Mouse (Mus musculus) gonadal fat pad, adult 2 months (tissue): ENCODE results near the gene Ttc27. TPM values are rescaled to one million over a fixed set of nuclear protein-coding genes. Genes with fewer than 3 reads are reported as not detected.

ENCODE experiments used
- DNase-seq: peaks from one replicate; pipeline ENCODE4 v3.0.0-alpha.2; 2012; ENCODE audit warnings: low read depth
- polyA plus RNA-seq: library from polyadenylated mRNA; depleted of rRNA; stranded (reverse); fragments of >200 nt; gene quantifications from 2 replicates; pipeline ENCODE4 v1.2.3, GENCODE M21; 2012; rRNA removed

Ttc27 gene
- polyA plus RNA-seq, 1 experiment, result 5.6 TPM

DNA sequence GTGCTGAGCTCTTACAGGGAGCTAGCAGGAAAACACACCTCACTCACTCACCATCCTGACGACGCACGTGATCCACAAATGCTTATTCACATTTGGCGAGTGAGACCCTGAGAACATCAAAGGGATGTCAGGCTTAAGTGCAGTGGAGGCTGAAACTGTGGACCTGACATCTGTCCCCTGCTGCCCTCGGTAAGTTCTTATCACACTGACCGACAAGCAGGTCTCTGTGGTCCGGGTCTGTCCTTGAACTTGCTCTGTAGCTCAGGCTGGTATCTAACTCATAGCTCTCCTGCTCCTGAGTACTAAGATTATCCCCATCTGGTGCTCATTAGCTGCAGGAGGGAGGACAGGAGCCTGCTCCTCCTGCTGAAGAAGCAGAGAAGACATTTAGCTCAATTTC is 162.2 kb downstream of the Ttc27 start:
- DNase-seq, result no peak

- DNase-seq, result no peak
Measured at GRCm38 (mm10) chr17:74887039-74887438, 169.5 kb downstream of the Ttc27 start.

- DNase-seq, result no peak
Measured at GRCm38 (mm10) chr17:74888836-74889534, 171.5 kb downstream of the Ttc27 start.

DNA sequence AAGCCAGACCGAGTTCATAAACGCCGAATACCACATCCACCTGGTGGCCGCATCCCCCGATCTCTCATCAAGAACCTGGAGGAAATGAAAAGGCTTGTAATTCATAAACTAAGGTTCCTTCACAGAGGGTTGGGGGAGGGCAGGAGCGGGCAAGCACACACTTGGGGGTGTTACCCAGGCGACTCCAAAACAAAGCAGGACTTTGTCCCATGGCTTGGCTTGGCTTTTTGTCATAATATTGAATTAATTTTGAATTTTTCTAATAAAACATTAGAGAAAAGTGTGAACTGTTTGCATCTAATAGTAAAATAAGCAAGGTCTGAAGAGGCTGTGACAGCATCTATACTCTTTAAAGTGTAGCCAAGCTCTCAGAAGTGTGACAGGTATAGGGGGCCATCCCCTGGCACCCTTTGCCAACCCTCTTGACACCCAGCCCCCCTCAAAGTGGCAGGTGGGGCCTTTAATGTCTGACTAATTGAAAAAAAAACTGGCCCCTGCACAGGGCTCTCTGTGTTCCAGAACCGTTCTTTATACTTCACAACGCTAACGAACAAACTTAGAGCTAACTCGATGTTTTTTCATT is 172.1 kb downstream of the Ttc27 start:
- DNase-seq, result no peak

DNA sequence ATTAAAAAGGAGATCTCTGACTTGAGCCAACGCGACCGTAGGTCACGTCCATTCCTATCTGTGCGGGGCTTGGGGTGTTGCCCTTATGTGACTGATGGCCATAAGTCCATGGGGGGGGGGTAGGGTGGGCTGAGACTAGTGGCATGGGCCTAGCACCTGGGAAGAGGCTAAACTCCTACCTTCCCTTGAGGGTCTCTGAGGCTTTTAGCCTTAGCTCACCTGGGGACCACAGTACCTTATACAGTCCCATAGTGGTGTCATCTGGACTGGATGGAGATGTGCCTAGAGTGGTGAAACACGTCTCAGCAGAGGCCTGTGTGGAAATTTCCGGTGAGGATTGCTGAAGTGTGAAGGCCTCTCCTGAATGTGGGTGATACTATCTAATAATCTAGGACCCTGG is 184.9 kb downstream of the Ttc27 start:
- no peak for DNase-seq

- no peak for DNase-seq
Measured at GRCm38 (mm10) chr17:74903411-74904331, 186.1 kb downstream of the Ttc27 start.

DNA sequence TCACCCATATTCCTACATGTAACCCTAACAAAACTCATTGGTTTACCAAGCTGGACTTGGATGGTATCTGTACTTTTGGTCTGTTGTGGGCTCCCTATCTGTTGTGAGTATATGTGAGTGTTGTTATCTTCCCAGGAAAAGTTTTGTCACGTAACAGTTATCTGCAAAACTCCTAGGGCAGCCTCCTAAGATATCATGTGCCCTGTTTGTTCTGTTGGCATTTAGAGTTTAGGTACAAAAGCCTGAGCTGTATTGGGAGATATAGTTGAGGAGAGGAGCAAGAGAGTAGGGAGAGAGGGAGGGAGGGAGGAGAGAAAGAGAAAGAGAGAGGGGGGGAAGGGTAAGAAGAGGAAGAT is 186.8 kb downstream of the Ttc27 start:
- DNase-seq, result no peak

- DNase-seq, result no peak
Measured at GRCm38 (mm10) chr17:74904956-74905355, 187.4 kb downstream of the Ttc27 start.

- no peak for DNase-seq
Measured at GRCm38 (mm10) chr17:74912995-74913394, 195.5 kb downstream of the Ttc27 start.

Other genes with a start within 250 kb of the Ttc27 start
- 30.0 and 48.7 TPM in 2 replicates for gene Yipf4, start 228.2 kb upstream of the Ttc27 start, polyA plus RNA-seq
- 77.5 and 85.6 TPM in 2 replicates for gene Birc6, start 189.4 kb upstream of the Ttc27 start, polyA plus RNA-seq